Mouse (Mus musculus): ENCODE results near the gene Trip12.

DNA sequence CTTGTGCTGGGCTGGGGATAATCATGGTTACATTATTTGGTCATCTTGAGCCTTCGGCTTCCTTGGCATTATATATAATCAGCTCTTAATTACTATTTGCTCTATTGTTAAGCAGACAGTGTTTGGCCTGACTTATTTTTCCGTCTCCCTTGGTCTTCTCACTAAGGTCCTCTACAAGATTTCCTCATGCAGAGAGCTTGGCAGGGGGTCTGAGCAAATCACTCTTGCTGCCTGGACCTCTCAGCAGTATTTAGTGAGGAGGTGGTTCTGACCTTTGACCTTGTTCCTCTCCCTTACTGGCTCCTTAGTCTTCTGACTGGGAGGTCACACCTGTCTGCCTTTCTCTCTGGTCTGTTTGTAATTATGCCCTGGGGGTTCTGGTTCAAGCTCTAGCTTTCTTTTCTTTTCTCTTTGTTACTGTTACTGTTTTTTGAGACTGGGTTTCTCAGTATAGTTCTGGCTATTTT, 41.8 kb upstream of the Trip12 start:
- TF ChIP-seq CTCF (IDR thresholded peaks at IDR 0.05; ENCODE audit: control insufficient read depth, insufficient read depth, low read length), result no peak
- no peak for TF ChIP-seq POLR2A (IDR thresholded peaks at IDR 0.05; ENCODE audit: borderline replicate concordance, control insufficient read depth, low read depth, low read length)
